Mouse (Mus musculus): ENCODE measurements around the gene Dtl.
"Not testable (repeated sequence)": the region's sequence is repeated elsewhere in the genome, so short reads cannot be mapped to it uniquely, and the experiment has no call there.

Dtl gene

DNA sequence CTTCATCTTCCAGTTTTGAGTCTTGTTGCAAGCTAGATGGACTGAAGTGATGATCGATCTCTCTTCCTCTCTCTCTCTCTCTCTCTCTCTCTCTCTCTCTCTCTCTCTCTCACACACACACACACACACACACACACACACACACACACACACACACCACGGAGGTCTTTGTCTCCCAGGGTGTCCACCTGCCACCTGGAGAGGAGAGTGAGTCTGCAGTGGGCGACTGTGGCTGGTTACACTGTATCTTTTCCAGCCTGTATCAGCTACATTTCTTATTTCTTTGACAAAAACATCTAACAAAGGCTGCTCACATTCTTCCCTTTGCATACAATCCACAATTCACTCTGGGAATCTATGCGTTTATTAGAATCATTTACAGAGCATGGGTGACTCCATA is 56.4 kb downstream of the Dtl start:
- DNase-seq (ENCODE audit: low spot score): no peak

DNA sequence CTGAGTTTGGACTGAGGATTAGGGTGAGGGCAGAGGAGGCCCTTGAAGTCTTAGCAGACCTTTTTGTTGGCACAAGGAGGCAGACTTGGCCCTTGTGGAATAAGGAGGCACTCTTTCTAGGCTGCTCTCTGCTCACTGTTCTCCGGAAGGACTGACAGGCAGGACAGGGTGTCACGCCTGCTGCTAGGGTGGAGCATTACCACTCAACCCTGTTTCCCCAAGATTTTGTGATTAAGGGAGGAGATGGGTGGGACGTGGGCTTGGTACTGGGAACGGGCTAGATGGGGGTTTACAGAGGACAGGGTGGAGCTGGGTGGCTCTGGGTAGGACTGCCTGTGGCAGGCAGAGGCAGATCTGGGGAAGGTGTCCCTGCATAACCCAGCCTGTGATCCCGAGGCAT is 57.4 kb downstream of the Dtl start:
- DNase-seq (ENCODE audit: low spot score): no peak

DNA sequence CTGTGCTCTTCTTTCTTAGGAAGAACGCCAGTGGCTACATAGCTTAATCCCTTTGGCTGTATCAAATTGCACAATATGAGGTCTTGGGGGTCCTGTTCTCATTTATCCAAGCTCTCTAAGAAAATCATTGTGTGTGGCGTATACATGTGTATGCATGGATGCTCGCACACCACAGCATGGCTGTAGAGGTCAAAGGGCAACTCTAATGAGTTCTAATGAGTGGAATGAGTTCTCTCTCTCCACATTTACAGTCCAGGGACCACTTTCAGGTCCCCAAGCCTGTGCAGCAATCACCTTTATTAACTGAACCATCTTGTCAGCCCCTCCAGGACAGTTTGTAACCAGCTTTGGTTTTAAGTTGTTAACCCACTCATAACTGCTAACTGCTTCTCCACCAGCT is 58.3 kb downstream of the Dtl start:
- no peak for DNase-seq (ENCODE audit: low spot score)

DNA sequence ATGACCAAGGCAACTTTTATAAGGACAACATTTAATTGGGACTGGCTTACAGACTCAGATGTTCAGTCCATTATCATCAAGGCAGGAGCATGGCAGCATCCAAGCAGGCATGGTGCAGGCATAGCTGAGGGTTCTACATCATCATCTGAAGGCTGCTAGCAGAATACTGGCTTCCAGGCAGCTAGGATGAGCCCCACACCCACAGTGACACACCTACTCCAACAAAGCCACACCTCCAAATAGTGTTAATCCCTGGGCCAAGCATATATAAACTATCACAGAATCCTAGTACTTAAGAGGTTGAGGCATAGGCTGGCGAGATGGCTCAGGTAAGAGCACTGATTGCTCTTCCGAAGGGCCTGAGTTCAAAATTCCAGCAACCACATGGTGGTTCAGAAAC is 59.0 kb downstream of the Dtl start:
- DNase-seq (ENCODE audit: low spot score): not testable (repeated sequence)

DNA sequence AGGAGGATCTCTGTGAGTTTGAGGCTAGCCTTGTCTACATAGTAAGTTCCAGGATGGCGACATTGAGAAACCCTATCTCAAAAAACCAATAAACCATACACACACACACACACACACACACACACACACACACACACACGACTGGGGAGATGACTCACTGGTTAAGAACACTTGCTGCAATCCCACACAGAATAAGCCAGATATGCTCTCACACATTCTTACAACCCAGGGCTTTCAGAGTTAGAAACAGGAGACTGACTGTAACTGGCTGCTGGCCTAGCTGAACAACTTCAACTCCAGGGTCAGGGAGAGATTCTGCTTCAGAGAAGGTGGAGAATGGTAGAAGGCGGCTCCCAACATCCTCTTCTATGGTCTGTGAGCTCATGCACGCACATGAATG is 62.1 kb downstream of the Dtl start:
- no peak for DNase-seq (ENCODE audit: low spot score)

DNA sequence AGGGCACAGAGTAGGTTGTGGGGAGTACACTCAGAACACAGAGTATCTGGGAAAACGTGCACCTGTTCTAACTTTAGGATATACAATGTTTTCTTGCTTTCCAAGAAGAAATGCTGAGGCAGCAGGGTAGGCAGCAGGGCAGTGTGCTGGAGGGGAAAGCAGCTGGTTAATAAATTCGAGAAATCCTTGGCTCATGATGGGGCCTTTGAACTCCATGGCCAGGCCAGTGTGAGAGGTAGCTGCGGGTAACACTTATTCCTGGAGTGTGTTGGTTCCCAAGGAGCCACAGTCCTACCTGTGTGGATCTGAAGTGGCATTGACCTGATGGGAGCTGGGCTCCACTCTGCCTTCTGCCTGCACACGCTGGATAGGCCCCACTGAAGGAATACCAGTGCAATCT is 63.0 kb downstream of the Dtl start:
- no peak for DNase-seq (ENCODE audit: low spot score)

DNA sequence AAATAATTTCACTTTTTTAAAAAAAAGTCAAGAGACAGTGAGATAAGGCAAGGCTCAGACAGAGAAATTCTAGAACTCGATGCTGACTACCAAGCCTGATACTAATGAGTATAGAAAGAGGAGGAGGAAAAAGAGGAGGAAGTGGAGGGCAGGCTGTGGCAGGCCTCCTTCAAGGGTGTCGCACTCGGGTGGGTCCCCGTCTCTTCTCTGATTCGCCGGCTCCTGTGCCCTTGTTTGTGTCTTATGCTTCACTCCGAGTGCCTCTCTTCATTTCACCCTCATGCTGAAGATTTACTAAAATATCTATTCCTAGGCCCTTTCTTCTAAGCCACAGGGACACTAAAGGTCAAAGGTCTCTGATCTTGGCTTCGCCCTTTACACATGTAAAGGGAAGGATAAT is 63.8 kb downstream of the Dtl start:
- DNase-seq (ENCODE audit: low spot score): no peak

DNA sequence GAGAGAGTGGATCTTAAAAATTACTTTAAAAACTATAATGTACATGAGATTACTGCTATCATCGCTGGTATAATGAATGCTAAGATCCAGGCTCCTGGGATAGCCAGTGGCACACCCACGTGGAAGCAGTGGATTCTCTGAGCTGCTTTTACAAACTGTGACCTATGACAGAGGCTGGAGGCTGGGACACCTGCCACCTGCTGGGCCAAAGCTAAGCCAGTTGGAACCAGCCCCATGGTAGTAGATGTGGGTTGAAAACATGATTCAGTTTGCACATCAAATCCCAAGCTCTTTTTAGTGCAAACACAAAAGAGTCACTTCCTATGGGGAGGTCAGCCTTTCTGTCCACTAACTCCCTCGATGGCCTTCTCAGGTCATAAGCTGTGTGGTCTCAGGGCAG is 65.5 kb downstream of the Dtl start:
- no peak for DNase-seq (ENCODE audit: low spot score)

DNA sequence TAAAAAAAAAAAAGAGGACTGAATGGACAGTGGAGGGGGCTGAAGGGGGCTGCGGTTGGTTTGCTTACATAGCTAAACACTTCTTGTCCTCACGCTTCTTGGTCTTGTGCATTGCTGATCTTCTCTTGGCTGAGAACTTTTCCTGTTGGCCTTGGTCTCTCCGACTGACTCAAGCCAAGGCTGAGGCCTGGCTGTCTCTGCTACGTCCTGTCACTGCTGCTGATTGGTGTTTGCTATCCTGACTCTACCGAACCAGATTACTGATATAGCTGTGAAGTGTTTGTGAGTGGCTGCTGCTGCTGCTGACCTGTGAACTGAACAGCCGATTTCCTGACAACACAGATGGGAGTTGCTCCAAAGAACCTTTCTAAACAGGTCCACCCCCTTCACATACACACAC is 66.2 kb downstream of the Dtl start:
- DNase-seq (ENCODE audit: low spot score): no peak

DNA sequence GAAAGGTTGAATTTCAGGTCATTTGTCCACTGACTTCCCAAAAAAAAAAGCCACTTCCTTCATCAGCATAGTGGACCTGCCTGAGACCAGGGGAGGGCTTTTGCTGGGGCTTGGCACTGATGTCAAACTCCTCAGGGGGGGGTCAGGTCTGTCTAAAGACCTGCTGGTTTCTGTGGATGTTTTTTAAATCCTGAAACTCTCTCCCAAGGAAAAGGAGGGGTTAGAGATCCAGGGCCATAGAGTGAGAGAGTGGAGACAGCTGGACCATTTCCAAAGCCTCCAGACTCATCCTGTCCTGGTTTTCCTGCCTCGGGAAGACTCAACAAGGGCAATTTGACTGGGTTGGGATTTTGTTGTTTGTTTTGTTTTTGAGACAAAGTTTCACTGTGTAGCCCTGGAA is 68.6 kb downstream of the Dtl start:
- DNase-seq (ENCODE audit: low spot score): no peak

DNA sequence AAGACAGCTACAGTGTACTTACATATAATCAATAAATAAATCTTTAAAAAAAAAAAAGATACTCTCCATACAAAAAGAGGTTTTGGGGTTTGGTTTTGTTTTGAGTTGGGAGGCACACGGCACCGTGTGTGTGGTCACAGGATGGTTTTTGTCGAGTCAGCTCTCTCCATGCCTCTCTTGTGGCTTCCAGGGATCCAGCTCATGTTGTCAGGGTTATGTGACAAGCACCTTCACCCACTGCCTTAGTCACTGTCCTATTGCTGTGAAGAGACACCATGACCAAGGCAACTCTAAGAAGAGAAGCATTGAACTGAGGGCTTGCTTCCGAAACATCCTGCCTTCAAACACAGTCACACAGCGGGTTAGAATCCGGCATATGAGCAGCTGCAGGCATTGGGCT is 75.7 kb downstream of the Dtl start:
- no peak for DNase-seq (ENCODE audit: low spot score)

DNA sequence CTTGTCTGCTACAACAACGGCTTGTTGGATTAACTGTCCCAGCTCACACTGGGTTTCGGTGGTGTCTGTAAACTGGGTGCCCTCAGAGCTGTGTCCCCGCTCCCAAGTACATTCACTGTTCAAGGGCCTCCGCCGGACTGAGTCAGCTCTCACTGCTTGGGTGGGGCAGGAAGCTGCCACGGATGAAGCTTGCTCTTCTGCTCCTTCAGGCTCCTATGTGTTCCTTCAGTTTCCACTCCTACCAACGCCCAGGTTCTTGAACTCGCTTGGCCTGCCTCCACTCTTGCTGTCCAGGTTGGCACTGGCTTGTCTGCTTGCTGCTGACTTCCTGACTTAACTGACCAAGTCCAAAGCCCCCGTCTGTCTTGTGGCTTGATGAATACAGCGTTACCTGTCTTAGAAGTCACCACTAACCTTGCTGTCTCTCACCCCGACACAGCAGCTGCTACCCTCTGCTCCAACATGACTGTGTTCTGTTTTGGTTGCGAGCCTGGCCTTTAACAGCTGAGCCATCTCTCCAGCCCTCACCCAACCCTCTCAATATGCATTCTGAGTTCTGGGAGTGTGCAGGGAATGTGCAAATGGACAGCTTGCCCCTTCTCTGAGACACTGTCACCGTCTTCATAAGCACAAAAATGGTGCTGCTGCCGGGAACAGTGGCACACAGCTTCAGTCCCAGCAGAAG is 76.9 kb downstream of the Dtl start:
- no peak for DNase-seq (ENCODE audit: low spot score)

DNA sequence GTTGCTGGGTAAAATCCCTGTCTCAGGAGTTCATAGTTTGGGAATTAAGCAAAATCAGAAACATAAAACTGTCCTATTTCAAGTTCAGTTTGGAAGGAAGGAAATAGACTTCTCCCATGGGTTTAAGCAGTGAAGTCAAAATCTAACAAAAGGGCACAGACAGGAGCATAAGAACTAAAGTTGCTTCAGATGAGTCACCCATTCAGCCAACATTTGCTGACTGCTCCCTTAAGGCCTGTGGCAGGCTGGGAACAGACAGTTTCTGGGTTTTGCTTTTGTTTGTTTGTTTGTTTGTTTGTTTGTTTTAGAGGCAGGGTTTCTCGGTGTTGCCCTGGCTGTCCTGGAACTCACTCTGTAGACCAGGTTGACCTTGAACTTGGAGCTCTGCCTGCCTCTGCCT is 78.7 kb downstream of the Dtl start:
- DNase-seq (ENCODE audit: low spot score): no peak

DNA sequence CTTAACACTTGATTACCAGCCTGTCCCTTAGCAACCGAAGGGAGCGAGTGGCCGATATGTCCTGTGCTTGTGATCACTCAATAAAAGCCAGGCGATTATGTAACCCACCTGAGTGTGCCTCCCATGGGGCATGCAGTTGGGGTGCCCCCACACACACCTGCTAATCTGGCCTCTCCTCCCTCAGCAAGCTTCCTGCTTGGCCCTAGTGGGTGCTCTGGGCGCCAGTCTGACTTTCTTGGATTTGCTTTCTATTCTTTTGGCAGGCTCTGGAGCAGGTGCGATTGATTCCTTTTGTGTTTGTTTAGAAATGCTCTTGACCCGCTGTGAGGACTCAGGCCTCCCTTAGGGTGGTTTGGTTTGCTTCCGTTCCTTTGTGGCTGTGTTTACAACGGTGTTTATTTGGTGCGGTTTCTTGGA is 80.3 kb downstream of the Dtl start:
- DNase-seq (ENCODE audit: low spot score): no peak

DNA sequence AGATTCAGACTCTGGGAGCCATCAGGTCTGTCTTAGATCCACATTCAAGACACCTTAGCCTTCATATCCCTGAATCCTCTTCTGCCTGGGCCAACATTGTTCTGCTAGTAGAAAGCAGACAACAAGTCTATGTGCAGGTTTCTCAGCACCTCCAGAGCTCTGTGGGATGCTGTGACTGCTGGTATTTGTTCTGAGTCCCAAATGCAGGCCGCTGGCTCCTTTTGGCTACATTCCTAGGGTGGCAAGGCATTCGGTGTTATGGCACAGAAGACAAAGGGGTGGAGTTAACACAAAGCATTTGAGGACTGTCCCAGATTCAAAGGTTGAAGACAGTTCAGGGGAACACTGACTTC is 81.1 kb downstream of the Dtl start:
- DNase-seq (ENCODE audit: low spot score): no peak

DNA sequence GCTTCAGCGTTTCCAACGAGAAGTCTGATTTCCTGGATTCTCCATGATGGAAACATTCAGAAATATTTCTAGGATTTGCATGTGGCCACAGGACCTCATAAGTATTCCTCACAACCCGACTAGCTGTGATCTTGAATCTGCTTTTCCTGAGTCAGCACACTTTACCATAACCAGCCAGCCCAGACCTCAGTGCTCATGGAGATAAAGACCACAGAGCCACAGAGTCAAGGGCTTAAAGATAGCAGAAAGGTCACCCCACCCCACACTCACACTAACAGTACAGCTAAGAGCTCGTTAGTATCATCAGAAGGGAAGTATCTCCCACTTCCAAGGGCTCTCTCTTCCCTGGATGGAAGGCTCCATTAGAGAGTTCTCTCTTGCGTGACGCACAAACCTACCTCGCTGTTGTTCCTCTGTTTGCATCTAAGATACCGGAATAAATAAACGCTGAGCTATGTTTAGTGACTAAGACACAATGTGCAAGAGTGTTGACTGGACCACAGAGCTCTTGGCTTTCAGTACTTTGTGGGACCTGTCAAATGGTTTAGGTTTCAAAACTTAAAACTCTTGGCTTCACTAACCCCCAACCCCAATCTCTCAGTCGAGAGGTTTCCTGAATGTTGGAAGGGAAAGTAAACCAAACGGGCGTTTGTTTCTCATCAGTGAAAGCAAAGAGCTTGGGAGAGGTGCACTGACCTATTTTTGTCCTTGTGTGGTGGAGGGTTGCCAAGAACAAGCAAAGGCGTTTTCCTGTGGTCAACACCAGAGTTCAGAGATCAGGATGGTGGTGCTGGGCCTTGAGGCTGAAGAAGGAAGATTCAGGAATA is 81.7 kb downstream of the Dtl start:
- DNase-seq (ENCODE audit: low spot score): no peak

DNA sequence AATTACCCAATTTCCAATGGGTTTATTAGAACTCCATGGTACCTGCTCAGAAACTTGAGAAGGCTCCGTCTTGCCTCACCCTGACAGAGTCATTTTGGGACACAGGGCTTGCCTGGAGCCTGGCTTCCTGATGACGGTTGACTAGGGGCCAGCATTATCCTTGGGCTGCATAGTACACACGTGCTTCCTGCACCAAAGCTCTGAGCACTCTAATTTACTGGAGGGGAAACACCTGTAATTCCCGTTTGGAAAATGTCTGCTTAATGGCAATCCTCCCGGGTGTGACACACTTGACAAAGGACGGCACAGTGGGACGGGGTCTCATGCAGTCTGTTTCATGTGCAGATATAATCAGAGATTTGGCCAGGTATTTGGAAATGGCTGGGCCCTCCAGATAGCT is 84.9 kb downstream of the Dtl start:
- no peak for DNase-seq (ENCODE audit: low spot score)
